Mouse (Mus musculus) midbrain, embryonic 12.5 days (tissue): ENCODE data around the gene Nkx3-2. TPM values are rescaled to one million over a fixed set of nuclear protein-coding genes. Genes with fewer than 3 reads are reported as not detected.
A peak's percentile ranks its signal among the peaks of the same experiment; 100 is the strongest.

Source experiments
- ATAC-seq: fragments of 200-750 bp; cut with Nextera tagmentation; 2 replicates; pipeline ENCODE4 v1.8.0; 2017; ENCODE audit warnings: low read depth, moderate TSS enrichment, moderate library complexity; ENCODE audit not compliant: low FRiP score
- H3K27ac ChIP-seq: fragments of 300-500 bp; sonication (generic); replicated peaks from 2 replicates; pipeline ENCODE4 v1.5.1; 2016; ENCODE audit warnings: mild to moderate bottlenecking
- H3K27me3 ChIP-seq: fragments of 300-500 bp; sonication (generic); 2 replicates; pipeline ENCODE4 v1.6.1; 2016; ENCODE audit warnings: mild to moderate bottlenecking
- H3K36me3 ChIP-seq: fragments of 300-500 bp; sonication (generic); 2 replicates; pipeline ENCODE4 v1.6.1; 2016
- H3K4me1 ChIP-seq: fragments of 300-500 bp; sonication (generic); 2 replicates; pipeline ENCODE4 v1.6.1; 2016
- H3K4me2 ChIP-seq: fragments of 300-500 bp; sonication (generic); replicated peaks from 2 replicates; pipeline ENCODE4 v1.6.1; 2016; ENCODE audit warnings: mild to moderate bottlenecking, moderate library complexity
- H3K4me3 ChIP-seq: fragments of 300-500 bp; sonication (generic); 2 replicates; pipeline ENCODE4 v1.5.1; 2016; ENCODE audit warnings: mild to moderate bottlenecking
- H3K9ac ChIP-seq: fragments of 300-500 bp; sonication (generic); replicated peaks from 2 replicates; pipeline ENCODE4 v1.6.1; 2016; ENCODE audit warnings: mild to moderate bottlenecking, moderate library complexity
- H3K9me3 ChIP-seq: fragments of 300-500 bp; sonication (generic); 2 replicates; pipeline ENCODE4 v1.6.1; 2016; ENCODE audit warnings: mild to moderate bottlenecking
- WGBS: fragments of 180-500 bp; shearing (Covaris S2); methylation state at CpG from one replicate; pipeline ENCODE4 v1.1.7; 2016; 5-methylcytosine and 5-hydroxymethylcytosine counted together
- polyA plus RNA-seq: library from polyadenylated mRNA; unstranded; fragments of >200 nt; fragmentation: Nextera tagmentation; extraction: Ambion mirVana; gene quantifications from 2 replicates; pipeline ENCODE4 v1.2.1, GENCODE M21; 2016

Nkx3-2 gene
- polyA plus RNA-seq, 1 experiment from 2014 or later, result 0.31 TPM

DNA sequence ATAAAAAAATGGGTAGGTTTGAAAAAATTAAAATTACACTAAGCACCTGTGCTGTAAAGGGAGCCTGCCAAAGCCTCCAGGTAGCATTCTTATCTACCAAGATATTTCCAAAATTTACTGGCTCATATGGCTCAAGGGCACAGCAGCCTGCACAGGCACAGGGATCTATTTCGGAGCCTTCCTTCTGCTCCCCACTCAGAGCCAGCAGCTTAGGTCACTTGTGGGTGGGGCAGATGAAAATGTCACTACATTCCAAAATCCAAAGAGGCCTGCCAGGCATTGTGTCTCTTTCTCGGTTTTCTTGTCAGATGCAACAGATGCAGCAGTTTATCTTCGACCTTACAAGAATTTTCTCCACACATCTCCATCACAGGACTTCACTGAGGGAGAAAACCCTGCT, 15.7 kb upstream of the Nkx3-2 start:
- Histone ChIP-seq H3K9me3 (no peaks in the 10 kb centered on the region), H3K4me3 (no peak overlapping the region), H3K36me3 (peaks cover 5% of the 10 kb centered on the region; the same call in 1 of the 2 replicates), H3K27ac (no peak overlapping the region), H3K9ac (no peak overlapping the region), H3K4me1 (no peaks in the 10 kb centered on the region), H3K27me3 (no peaks in the 10 kb centered on the region), H3K4me2 (no peak overlapping the region)
- ATAC-seq, result no peak
- 76% methylated on average over 3 of the region's 3 CpGs for WGBS

DNA sequence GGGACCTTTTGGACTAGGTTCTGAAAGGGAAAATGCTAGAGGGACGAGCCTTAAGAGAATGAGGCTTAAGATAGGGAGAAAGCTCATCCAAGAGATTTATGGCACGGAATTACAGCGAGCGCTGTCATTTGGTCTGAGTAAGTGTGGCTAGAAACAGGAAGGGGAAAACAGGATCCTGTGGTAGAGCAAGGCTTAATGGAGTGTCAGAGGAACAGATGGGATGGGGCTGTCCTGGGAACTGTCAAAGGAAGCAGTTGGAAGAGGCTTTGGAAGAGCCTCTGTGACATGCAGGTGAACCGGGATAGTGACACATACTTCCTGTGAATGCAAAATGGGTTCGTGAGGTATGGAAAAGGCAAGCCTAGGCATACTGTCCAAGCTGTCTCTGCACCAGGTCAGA, 11.4 kb upstream of the Nkx3-2 start:
- no peak for ATAC-seq
- H3K4me2 ChIP-seq, result no peak overlapping the region

DNA sequence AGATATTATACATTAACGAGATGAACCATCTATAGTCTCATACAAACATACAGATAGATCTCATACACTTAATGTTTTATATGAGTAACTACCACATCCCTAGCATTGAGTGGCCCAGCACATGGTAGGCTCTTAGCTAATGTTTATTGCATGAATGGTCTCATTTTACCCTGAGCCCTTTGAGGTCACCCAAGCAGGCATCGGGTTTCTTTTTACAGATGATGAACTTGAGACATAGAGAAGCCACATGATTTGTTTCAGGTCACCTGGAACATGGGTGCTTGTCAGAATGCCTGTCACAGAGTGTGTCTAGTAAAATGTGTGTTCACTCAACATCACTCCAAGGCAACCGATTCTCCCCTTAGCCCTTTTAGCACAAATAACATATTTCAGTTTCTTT, 11.0 kb upstream of the Nkx3-2 start:
- no peak overlapping the region for H3K4me2 ChIP-seq
- no peaks in the 10 kb centered on the region for H3K4me1 ChIP-seq
- no peak overlapping the region for H3K27ac ChIP-seq
- H3K9ac ChIP-seq, result no peak overlapping the region
- peaks cover 6% of the 10 kb centered on the region; the same call in 1 of the 2 replicates for H3K27me3 ChIP-seq
- WGBS, result 83% methylated on average over 3 of the region's 3 CpGs
- H3K36me3 ChIP-seq, result no peaks in the 10 kb centered on the region
- ATAC-seq, result no peak
- H3K9me3 ChIP-seq, result no peaks in the 10 kb centered on the region
- H3K4me3 ChIP-seq, result no peak overlapping the region

More for the DNA sequence above, 11.4 kb upstream of the Nkx3-2 start:
- Histone ChIP-seq H3K9me3 (no peaks in the 10 kb centered on the region), H3K4me3 (no peak overlapping the region), H3K27me3 (0 out of 2 replicates have a peak, but pooled peaks cover 4% of the 10 kb centered on the region), H3K9ac (no peak overlapping the region), H3K4me1 (no peaks in the 10 kb centered on the region), H3K36me3 (no peaks in the 10 kb centered on the region), H3K27ac (no peak overlapping the region)
- 77% methylated on average over 6 of the region's 6 CpGs for WGBS

DNA sequence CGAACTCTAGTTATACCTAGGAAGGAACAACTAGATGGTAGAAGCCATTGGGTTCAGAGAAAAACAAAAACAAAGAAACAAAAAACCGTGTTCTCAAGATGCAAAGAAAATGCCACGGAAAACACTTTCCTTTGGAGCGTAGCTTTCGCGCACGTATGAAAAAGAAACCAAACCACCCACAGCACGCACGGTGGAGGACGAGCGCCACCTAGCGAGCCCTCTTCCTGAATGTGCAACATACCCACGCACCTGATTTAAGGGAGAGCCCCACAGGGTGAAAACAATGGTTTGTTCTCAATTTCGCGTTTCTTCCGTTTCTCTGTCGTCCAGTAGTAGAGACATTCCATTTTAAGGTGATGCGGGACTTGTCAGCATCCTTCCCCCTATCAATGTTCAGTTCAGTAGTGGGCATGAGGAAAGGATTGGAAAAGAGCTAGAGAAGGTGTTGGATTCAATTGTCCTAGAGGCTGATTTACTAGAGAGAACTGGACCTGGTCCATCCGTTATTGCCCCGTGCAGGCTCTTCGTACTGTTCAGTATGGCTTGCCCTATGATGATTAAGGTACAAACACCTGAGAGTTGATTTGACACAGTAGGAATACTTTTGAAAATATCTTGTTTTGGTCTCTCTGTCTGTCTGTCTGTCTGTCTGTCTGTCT, 4.2 kb upstream of the Nkx3-2 start:
- Histone ChIP-seq H3K27ac (no peak overlapping the region), H3K4me3 (peak overlapping the region; percentile 19; the same call in 1 of the 2 replicates), H3K27me3 (peaks cover 61% of the 10 kb centered on the region), H3K9me3 (no peaks in the 10 kb centered on the region), H3K36me3 (no peaks in the 10 kb centered on the region), H3K4me2 (peak overlapping the region; percentile 42), H3K9ac (no peak overlapping the region), H3K4me1 (peaks cover 25% of the 10 kb centered on the region)
- WGBS, result 6% methylated on average over 21 of the region's 21 CpGs
- ATAC-seq, result peak; percentile 47; the same call in 1 of the 2 replicates

- ATAC-seq, result no peak
- no peak overlapping the region for H3K27ac ChIP-seq
- WGBS, result 2% methylated on average over 33 of the region's 33 CpGs
- peak overlapping the region; percentile 42 for H3K4me2 ChIP-seq
- H3K4me1 ChIP-seq, result peaks cover 32% of the 10 kb centered on the region
- no peaks in the 10 kb centered on the region for H3K9me3 ChIP-seq
- peak overlapping the region; percentile 23 for H3K4me3 ChIP-seq
- H3K36me3 ChIP-seq, result no peaks in the 10 kb centered on the region
- peaks cover 71% of the 10 kb centered on the region for H3K27me3 ChIP-seq
- no peak overlapping the region for H3K9ac ChIP-seq
These were observed 3.2 kb upstream of the Nkx3-2 start for GRCm38 (mm10) chr5:41767296-41768200.

DNA sequence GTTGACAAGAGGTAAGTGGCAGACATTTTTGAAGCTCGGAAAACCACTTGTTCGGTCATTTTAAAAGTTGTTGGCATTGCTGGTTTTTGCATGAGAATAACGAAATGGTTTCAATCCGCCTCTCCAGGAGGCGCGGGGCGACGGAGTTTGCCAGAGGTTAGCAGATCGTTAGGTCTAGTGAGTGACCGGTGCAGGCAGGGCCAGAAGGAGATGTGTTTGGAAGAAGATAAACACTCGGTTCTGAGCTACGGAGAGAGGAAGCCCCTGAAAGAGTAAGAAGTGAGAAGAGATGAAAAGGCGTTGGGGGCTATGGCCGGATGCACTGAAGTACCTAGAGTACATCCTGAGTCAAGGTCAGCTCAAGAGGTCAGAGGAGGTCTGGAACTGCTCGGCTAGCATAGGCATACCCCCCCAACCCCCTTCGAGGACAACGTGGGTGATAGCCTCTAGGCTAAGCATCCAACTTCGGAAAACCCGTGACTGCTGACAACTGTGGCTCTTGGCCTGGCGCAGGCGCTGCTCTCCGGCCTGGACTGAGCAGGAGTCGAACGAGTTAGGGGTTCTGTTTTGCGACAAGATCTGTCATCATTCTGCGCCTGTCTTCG, 2.2 kb upstream of the Nkx3-2 start:
- WGBS, result 2% methylated on average over 27 of the region's 27 CpGs
- H3K4me1 ChIP-seq, result peaks cover 37% of the 10 kb centered on the region
- H3K4me3 ChIP-seq, result no peak overlapping the region
- H3K4me2 ChIP-seq, result no peak overlapping the region
- peaks cover 81% of the 10 kb centered on the region for H3K27me3 ChIP-seq
- H3K9ac ChIP-seq, result no peak overlapping the region
- no peaks in the 10 kb centered on the region for H3K36me3 ChIP-seq
- no peaks in the 10 kb centered on the region for H3K9me3 ChIP-seq
- ATAC-seq, result no peak; the same call in 1 of the 2 replicates
- H3K27ac ChIP-seq, result no peak overlapping the region

- H3K9me3 ChIP-seq, result no peaks in the 10 kb centered on the region
- no peak overlapping the region for H3K4me2 ChIP-seq
- H3K9ac ChIP-seq, result no peak overlapping the region
- no peak for ATAC-seq
- no peak overlapping the region for H3K27ac ChIP-seq
- no peaks in the 10 kb centered on the region for H3K36me3 ChIP-seq
- H3K4me3 ChIP-seq, result no peak overlapping the region
- peaks cover 40% of the 10 kb centered on the region for H3K4me1 ChIP-seq
- under 1% methylated on average over 14 of the region's 14 CpGs for WGBS
- peaks cover 85% of the 10 kb centered on the region for H3K27me3 ChIP-seq
These were observed 1.5 kb upstream of the Nkx3-2 start for GRCm38 (mm10) chr5:41765626-41766405.

GRCm38 (mm10) chr5:41762947-41763730, 1.2 kb downstream of the Nkx3-2 start:
- Histone ChIP-seq H3K36me3 (no peaks in the 10 kb centered on the region), H3K4me3 (peak overlapping the region; percentile 40), H3K4me2 (peak overlapping the region; percentile 64), H3K9me3 (no peaks in the 10 kb centered on the region), H3K27me3 (peaks cover 94% of the 10 kb centered on the region), H3K9ac (no peak overlapping the region), H3K4me1 (peaks cover 40% of the 10 kb centered on the region), H3K27ac (no peak overlapping the region)
- WGBS, result under 1% methylated on average over 40 of the region's 41 CpGs
- peak; percentile 24 for ATAC-seq

DNA sequence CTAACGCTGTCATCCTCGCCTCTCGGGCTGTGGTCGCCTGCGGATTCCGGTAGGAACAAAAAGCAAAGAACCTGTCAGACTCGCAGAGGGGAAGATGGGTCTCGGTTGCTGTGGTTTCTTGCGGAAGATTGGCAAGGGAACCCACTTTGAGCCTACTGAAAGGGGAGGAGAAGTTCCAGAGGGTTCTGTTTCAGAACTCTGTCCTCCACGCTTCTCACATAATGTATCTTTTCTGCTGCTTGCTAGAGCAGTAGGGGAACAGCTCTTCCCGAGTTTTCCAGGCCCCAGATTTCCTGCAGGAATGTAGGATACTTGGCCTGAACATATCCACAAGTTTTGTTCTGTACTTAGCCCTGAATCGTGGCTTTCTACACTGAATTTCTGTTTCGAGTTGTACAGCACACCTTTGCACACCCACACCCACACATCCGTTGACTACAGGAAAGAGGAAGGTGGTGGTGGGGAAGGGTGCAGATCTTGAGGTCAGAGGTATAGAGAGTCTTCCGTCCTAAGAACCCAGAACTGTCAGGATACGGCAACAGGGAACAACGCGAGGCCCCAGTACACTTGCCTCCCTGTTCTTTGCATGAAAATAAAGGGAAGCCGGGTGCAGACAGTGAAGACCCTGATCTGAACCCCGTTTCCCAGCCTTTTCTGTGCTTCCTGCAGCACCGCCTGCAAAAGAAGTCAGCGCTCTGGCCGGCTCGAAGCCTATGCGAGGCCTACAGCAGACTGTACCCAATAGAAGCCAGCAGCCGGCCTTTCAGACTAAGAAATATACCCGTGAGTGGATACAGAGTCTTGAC, 2.0 kb downstream of the Nkx3-2 start:
- Histone ChIP-seq H3K4me3 (peak overlapping the region; percentile 40), H3K9me3 (no peaks in the 10 kb centered on the region), H3K27ac (no peak overlapping the region), H3K27me3 (peaks cover 94% of the 10 kb centered on the region), H3K9ac (no peak overlapping the region), H3K36me3 (no peaks in the 10 kb centered on the region), H3K4me2 (peak overlapping the region; percentile 23; the same call in 1 of the 2 replicates), H3K4me1 (peaks cover 35% of the 10 kb centered on the region)
- no peak for ATAC-seq
- under 1% methylated on average over 26 of the region's 27 CpGs for WGBS

DNA sequence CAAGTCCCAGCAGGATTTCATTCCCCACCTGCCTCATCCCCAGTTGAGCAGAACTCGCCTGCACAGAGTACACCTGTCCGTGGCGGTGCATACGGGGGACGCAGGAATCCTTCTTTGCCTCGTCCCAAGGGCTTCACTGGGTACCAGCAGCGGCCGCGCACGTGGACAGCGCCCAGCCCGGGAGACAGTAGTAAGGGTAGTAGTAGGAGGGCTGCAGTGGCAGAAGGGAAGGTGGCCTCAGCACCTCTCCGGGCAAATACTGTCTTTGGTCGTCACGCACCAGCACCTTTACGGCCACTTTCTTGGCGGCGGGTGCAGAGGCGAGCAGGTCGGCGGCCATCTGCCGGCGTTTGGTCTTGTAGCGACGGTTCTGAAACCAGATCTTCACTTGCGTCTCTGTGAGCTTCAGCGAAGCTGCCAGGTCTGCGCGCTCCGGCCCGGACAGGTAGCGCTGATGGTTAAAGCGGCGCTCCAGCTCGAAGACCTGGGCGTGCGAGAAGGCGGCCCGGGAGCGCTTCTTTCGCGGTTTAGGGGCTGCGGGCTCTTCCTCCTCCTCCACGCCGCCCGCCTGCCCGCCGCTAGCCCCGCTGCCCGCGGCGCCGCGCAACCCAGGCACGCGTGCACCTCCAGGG, 2.7 kb downstream of the Nkx3-2 start:
- no peak overlapping the region for H3K9ac ChIP-seq
- H3K36me3 ChIP-seq, result no peaks in the 10 kb centered on the region
- no peaks in the 10 kb centered on the region for H3K9me3 ChIP-seq
- peak overlapping the region; percentile 17; the same call in 1 of the 2 replicates for H3K4me3 ChIP-seq
- H3K27me3 ChIP-seq, result peaks cover 94% of the 10 kb centered on the region
- H3K27ac ChIP-seq, result no peak overlapping the region
- ATAC-seq, result no peak
- WGBS, result under 1% methylated on average over 54 of the region's 56 CpGs
- peaks cover 30% of the 10 kb centered on the region for H3K4me1 ChIP-seq
- peak overlapping the region; percentile 23; the same call in 1 of the 2 replicates for H3K4me2 ChIP-seq
